Mouse (Mus musculus): Measurements from ENCODE around the gene Cpsf2. TPM values are rescaled to one million over a fixed set of nuclear protein-coding genes. Genes with fewer than 3 reads are reported as not detected.

Cpsf2 gene
- polyA plus RNA-seq, 1 experiment from 2014 or later, result 23.7 TPM

Other genes starting within 250 kb of the Cpsf2 start
- 66.9 and 78.3 TPM in 2 replicates for gene Fbln5, start 156.9 kb upstream of the Cpsf2 start, polyA plus RNA-seq (2015; fragmentation: Nextera tagmentation; extraction: Ambion mirVana)
- gene Trip11, start 62.7 kb upstream of the Cpsf2 start, polyA plus RNA-seq (2015; fragmentation: Nextera tagmentation; extraction: Ambion mirVana), result 22.2 and 27.3 TPM in 2 replicates
- gene Atxn3, start 17.7 kb upstream of the Cpsf2 start, polyA plus RNA-seq (2015; fragmentation: Nextera tagmentation; extraction: Ambion mirVana), result 14.9 and 15.4 TPM in 2 replicates
- gene Slc24a4, start 152.7 kb downstream of the Cpsf2 start, polyA plus RNA-seq (2015; fragmentation: Nextera tagmentation; extraction: Ambion mirVana), result 0.18 and 0.79 TPM in 2 replicates